Mouse (Mus musculus) ES-Bruce4 (cell line): ENCODE data around the gene Sox5.

Experiments used
- CTCF ChIP-seq: IDR thresholded peaks from one replicate; pipeline ENCODE4 v1.8.1; 2011; ENCODE audit warnings: low read depth, low read length
- EP300 ChIP-seq: IDR thresholded peaks from 2 replicates; pipeline ENCODE4 v1.6.1; 2011; ENCODE audit warnings: low read depth, low read length; ENCODE audit not compliant: insufficient read depth
- POLR2A ChIP-seq: IDR thresholded peaks from one replicate; pipeline ENCODE4 v1.8.1; 2011; ENCODE audit warnings: low read length; ENCODE audit not compliant: insufficient read depth

DNA sequence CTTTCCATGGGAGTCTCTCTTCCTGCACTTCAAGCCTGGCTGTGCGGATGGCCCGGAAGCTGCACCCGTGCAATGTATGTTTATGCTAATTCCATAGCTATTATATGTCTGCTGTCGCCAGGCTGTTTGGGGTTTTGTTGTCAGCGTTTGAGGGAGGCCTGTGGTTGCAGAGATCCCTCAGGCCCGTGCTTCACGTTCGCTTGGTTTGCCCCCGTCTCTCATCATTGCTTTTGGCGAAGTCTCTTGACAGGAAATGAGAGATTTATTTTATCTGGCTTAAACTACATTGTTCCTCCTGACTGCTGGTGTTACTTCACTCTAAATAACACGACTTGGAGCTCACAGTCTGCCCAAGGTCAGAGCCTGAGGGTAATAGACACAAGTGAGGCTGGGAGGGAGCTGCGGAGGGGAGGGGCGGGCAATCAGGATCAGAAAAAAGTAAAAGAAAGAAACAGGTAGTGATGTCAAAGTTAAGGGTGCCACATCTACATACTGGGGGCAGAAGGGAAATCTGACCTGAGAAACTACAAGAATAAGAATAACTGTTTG lies 503.2 kb downstream of the Sox5 start:
- TF ChIP-seq CTCF (no peak), POLR2A (no peak), EP300 (0 out of 2 replicates have a peak, but pooled peaks have one; percentile 49)
